Mouse (Mus musculus): ENCODE measurements at regions not wholly inside any gene's neighbourhood (a gene's known extent, or its start where the extent isn't known, plus 50 kb on each side); places are given as distances from the start of the nearest gene placed in this dataset.

- H3K4me1 ChIP-seq, result no peaks in the 10 kb centered on the region
- peaks cover 12% of the 10 kb centered on the region for H3K9me3 ChIP-seq
- TF ChIP-seq GATA1 (IDR thresholded peaks at IDR 0.05; ENCODE audit: borderline replicate concordance, low read length) (no peak), FLI1 (IDR thresholded peaks at IDR 0.05; ENCODE audit: low read length) (no peak)
- no peak overlapping the region for H3K4me3 ChIP-seq (replicated peaks)
- H3K36me3 ChIP-seq (replicated peaks; ENCODE audit: low read length), result no peaks in the 10 kb centered on the region
- H3K27me3 ChIP-seq (replicated peaks), result no peaks in the 10 kb centered on the region
These were observed 128.0 kb upstream of the Gm6657 start for GRCm38 (mm10) chr12:78066024-78066423.

- Histone ChIP-seq H3K27me3 (replicated peaks) (peaks cover 3% of the 10 kb centered on the region), H3K4me1 (no peaks in the 10 kb centered on the region), H3K4me3 (replicated peaks) (no peak overlapping the region), H3K9me3 (no peaks in the 10 kb centered on the region), H3K36me3 (replicated peaks; ENCODE audit: low read length) (no peaks in the 10 kb centered on the region)
- TF ChIP-seq GATA1 (IDR thresholded peaks at IDR 0.05; ENCODE audit: borderline replicate concordance, low read length) (no peak), FLI1 (IDR thresholded peaks at IDR 0.05; ENCODE audit: low read length) (no peak)
These were observed 121.1 kb upstream of the Gm6657 start for GRCm38 (mm10) chr12:78072935-78073334.

GRCm38 (mm10) chr12:78074290-78074802 lies 119.7 kb upstream of the Gm6657 start:
- H3K4me1 ChIP-seq, result no peaks in the 10 kb centered on the region
- no peak overlapping the region for H3K4me3 ChIP-seq (replicated peaks)
- no peaks in the 10 kb centered on the region for H3K36me3 ChIP-seq (replicated peaks; ENCODE audit: low read length)
- H3K27me3 ChIP-seq (replicated peaks), result peaks cover 3% of the 10 kb centered on the region
- H3K9me3 ChIP-seq, result no peaks in the 10 kb centered on the region
- TF ChIP-seq GATA1 (IDR thresholded peaks at IDR 0.05; ENCODE audit: borderline replicate concordance, low read length), result no peak
- no peak for TF ChIP-seq FLI1 (IDR thresholded peaks at IDR 0.05; ENCODE audit: low read length)

GRCm38 (mm10) chr12:78077285-78077684 lies 116.8 kb upstream of the Gm6657 start:
- no peak overlapping the region for H3K4me3 ChIP-seq (replicated peaks)
- no peaks in the 10 kb centered on the region for H3K9me3 ChIP-seq
- TF ChIP-seq GATA1 (IDR thresholded peaks at IDR 0.05; ENCODE audit: borderline replicate concordance, low read length) (no peak), FLI1 (IDR thresholded peaks at IDR 0.05; ENCODE audit: low read length) (no peak)

GRCm38 (mm10) chr12:78082163-78082562 lies 111.9 kb upstream of the Gm6657 start:
- H3K27me3 ChIP-seq (replicated peaks), result peaks cover 2% of the 10 kb centered on the region
- H3K4me3 ChIP-seq (replicated peaks), result no peak overlapping the region
- H3K9me3 ChIP-seq, result no peaks in the 10 kb centered on the region
- H3K36me3 ChIP-seq (replicated peaks; ENCODE audit: low read length), result no peaks in the 10 kb centered on the region
- no peak for TF ChIP-seq GATA1 (IDR thresholded peaks at IDR 0.05; ENCODE audit: borderline replicate concordance, low read length)
- no peak for TF ChIP-seq FLI1 (IDR thresholded peaks at IDR 0.05; ENCODE audit: low read length)
- no peaks in the 10 kb centered on the region for H3K4me1 ChIP-seq

More at GRCm38 (mm10) chr12:78077285-78077684, 116.8 kb upstream of the Gm6657 start:
- Histone ChIP-seq H3K36me3 (replicated peaks; ENCODE audit: low read length) (no peaks in the 10 kb centered on the region), H3K4me1 (no peaks in the 10 kb centered on the region), H3K27me3 (replicated peaks) (peaks cover 3% of the 10 kb centered on the region)

GRCm38 (mm10) chr12:78086016-78086415 lies 108.0 kb upstream of the Gm6657 start:
- peaks cover 6% of the 10 kb centered on the region; the same call in 1 of the 2 replicates for H3K4me1 ChIP-seq
- H3K4me3 ChIP-seq (replicated peaks), result no peak overlapping the region
- H3K9me3 ChIP-seq, result no peaks in the 10 kb centered on the region
- H3K36me3 ChIP-seq (replicated peaks; ENCODE audit: low read length), result no peaks in the 10 kb centered on the region
- H3K27me3 ChIP-seq (replicated peaks), result peaks cover 3% of the 10 kb centered on the region
- no peak for TF ChIP-seq FLI1 (IDR thresholded peaks at IDR 0.05; ENCODE audit: low read length)
- no peak for TF ChIP-seq GATA1 (IDR thresholded peaks at IDR 0.05; ENCODE audit: borderline replicate concordance, low read length)

GRCm38 (mm10) chr12:78087921-78088320 lies 106.1 kb upstream of the Gm6657 start:
- H3K4me3 ChIP-seq (replicated peaks), result no peak overlapping the region
- no peaks in the 10 kb centered on the region for H3K9me3 ChIP-seq
- TF ChIP-seq FLI1 (IDR thresholded peaks at IDR 0.05; ENCODE audit: low read length) (no peak), GATA1 (IDR thresholded peaks at IDR 0.05; ENCODE audit: borderline replicate concordance, low read length) (no peak)
- peaks cover 3% of the 10 kb centered on the region for H3K27me3 ChIP-seq (replicated peaks)
- no peaks in the 10 kb centered on the region for H3K36me3 ChIP-seq (replicated peaks; ENCODE audit: low read length)
- H3K4me1 ChIP-seq, result peaks cover 6% of the 10 kb centered on the region; the same call in 1 of the 2 replicates

GRCm38 (mm10) chr12:78094471-78094870 lies 99.6 kb upstream of the Gm6657 start:
- no peak overlapping the region for H3K4me3 ChIP-seq (replicated peaks)
- no peaks in the 10 kb centered on the region for H3K36me3 ChIP-seq (replicated peaks; ENCODE audit: low read length)
- peaks cover 6% of the 10 kb centered on the region; the same call in 1 of the 2 replicates for H3K4me1 ChIP-seq
- TF ChIP-seq GATA1 (IDR thresholded peaks at IDR 0.05; ENCODE audit: borderline replicate concordance, low read length) (no peak), FLI1 (IDR thresholded peaks at IDR 0.05; ENCODE audit: low read length) (no peak)
- no peaks in the 10 kb centered on the region for H3K9me3 ChIP-seq
- peaks cover 2% of the 10 kb centered on the region for H3K27me3 ChIP-seq (replicated peaks)

- TF ChIP-seq FLI1 (IDR thresholded peaks at IDR 0.05; ENCODE audit: low read length), result no peak
- no peak for TF ChIP-seq GATA1 (IDR thresholded peaks at IDR 0.05; ENCODE audit: borderline replicate concordance, low read length)
- no peaks in the 10 kb centered on the region for H3K9me3 ChIP-seq
- H3K27me3 ChIP-seq (replicated peaks), result no peaks in the 10 kb centered on the region
- no peaks in the 10 kb centered on the region for H3K36me3 ChIP-seq (replicated peaks; ENCODE audit: low read length)
- no peak overlapping the region for H3K4me3 ChIP-seq (replicated peaks)
- no peaks in the 10 kb centered on the region for H3K4me1 ChIP-seq
These were observed 98.7 kb upstream of the Gm6657 start for GRCm38 (mm10) chr12:78095352-78095751.

GRCm38 (mm10) chr12:78095916-78096315 lies 98.1 kb upstream of the Gm6657 start:
- Histone ChIP-seq H3K9me3 (no peaks in the 10 kb centered on the region), H3K27me3 (replicated peaks) (no peaks in the 10 kb centered on the region), H3K4me1 (no peaks in the 10 kb centered on the region), H3K36me3 (replicated peaks; ENCODE audit: low read length) (no peaks in the 10 kb centered on the region), H3K4me3 (replicated peaks) (no peak overlapping the region)
- TF ChIP-seq GATA1 (IDR thresholded peaks at IDR 0.05; ENCODE audit: borderline replicate concordance, low read length), result no peak
- no peak for TF ChIP-seq FLI1 (IDR thresholded peaks at IDR 0.05; ENCODE audit: low read length)

GRCm38 (mm10) chr12:78097119-78097518 lies 96.9 kb upstream of the Gm6657 start:
- H3K4me3 ChIP-seq (replicated peaks), result no peak overlapping the region
- H3K9me3 ChIP-seq, result no peaks in the 10 kb centered on the region
- no peaks in the 10 kb centered on the region for H3K4me1 ChIP-seq
- no peaks in the 10 kb centered on the region for H3K36me3 ChIP-seq (replicated peaks; ENCODE audit: low read length)
- no peak for TF ChIP-seq FLI1 (IDR thresholded peaks at IDR 0.05; ENCODE audit: low read length)
- no peak for TF ChIP-seq GATA1 (IDR thresholded peaks at IDR 0.05; ENCODE audit: borderline replicate concordance, low read length)
- no peaks in the 10 kb centered on the region for H3K27me3 ChIP-seq (replicated peaks)

Data from megakaryocyte, embryonic 14.5 days (primary cell).